ENCODE assay signal across 8 mouse cellular contexts in genomic region chr8:22302896-22303306, GRCm38 (mm10). TPM values are rescaled to one million over a fixed set of nuclear protein-coding genes. Genes with fewer than 3 reads are reported as not detected.
A peak's percentile ranks its signal among the peaks of the same experiment; 100 is the strongest.
DNase-seq lines count a peak whose midpoint lies in the region; ATAC-seq and TF ChIP-seq lines count a peak whose summit lies in the region.

No protein-coding gene starts in this region.

- 15% methylated on average over 7 of the region's 7 CpGs for WGBS in embryonic facial prominence, embryonic 13.5 days
- WGBS in lung, embryonic 14.5 days = 17% methylated on average over 7 of the region's 7 CpGs

- TF ChIP-seq CTCF in lung, embryonic 14.5 days (IDR thresholded peaks at IDR 0.05; ENCODE audit: low read depth) = no peak

- H3K4me2 ChIP-seq in embryonic facial prominence, embryonic 13.5 days = peak overlapping the region; percentile 49
- H3K4me2 ChIP-seq in lung, embryonic 14.5 days = peak overlapping the region; percentile 45; the same call in 1 of the 2 replicates

- no peaks in the 10 kb centered on the region for H3K9me3 ChIP-seq in embryonic facial prominence, embryonic 13.5 days
- H3K9me3 ChIP-seq in lung, embryonic 14.5 days (ENCODE audit: low read depth, low read length) = no peaks in the 10 kb centered on the region

- ATAC-seq in embryonic facial prominence, embryonic 13.5 days (ENCODE audit: insufficient number of reproducible peaks, insufficient read depth, low FRiP score, low TSS enrichment, low read depth) = peak; percentile 59; the same call in 1 of the 2 replicates
- ATAC-seq in lung, embryonic 14.5 days (ENCODE audit: insufficient read depth) = peak; percentile 68

- H3K9ac ChIP-seq in embryonic facial prominence, embryonic 13.5 days = 0 out of 2 replicates have a peak overlapping the region, but pooled peaks have one; percentile 1
- no peak overlapping the region for H3K9ac ChIP-seq in lung, embryonic 14.5 days

- H3K4me3 ChIP-seq in embryonic facial prominence, embryonic 13.5 days = peak overlapping the region; percentile 5; the same call in 1 of the 2 replicates
- no peak overlapping the region for H3K4me3 ChIP-seq in lung, embryonic 14.5 days (ENCODE audit: low read depth, low read length)

- H3K4me1 ChIP-seq in embryonic facial prominence, embryonic 13.5 days = peaks cover 8% of the 10 kb centered on the region; the same call in 1 of the 2 replicates
- no peaks in the 10 kb centered on the region for H3K4me1 ChIP-seq in lung, embryonic 14.5 days (ENCODE audit: insufficient read depth)

- no peaks in the 10 kb centered on the region for H3K27me3 ChIP-seq in embryonic facial prominence, embryonic 13.5 days
- no peaks in the 10 kb centered on the region for H3K27me3 ChIP-seq in lung, embryonic 14.5 days (ENCODE audit: insufficient read depth, low read length)

- H3K36me3 ChIP-seq in embryonic facial prominence, embryonic 13.5 days = no peaks in the 10 kb centered on the region
- H3K36me3 ChIP-seq in lung, embryonic 14.5 days (ENCODE audit: insufficient read depth) = no peaks in the 10 kb centered on the region

- DNase-seq in heart, adult 11 months = peak; percentile 80
- no peak for DNase-seq in heart, adult 9 months (ENCODE audit: low spot score in 2 of 2)
- DNase-seq in kidney, adult 11 months = peak; percentile 51
- DNase-seq in lung, embryonic 14.5 days = peak; percentile 57
- peak; percentile 43 for DNase-seq in retina, postnatal 1 day
- no peak for DNase-seq in cerebellum, postnatal 36 days
- DNase-seq in right cerebral cortex, postnatal 10 days (ENCODE audit: low spot score in 2 of 2) = no peak

- no peak overlapping the region for H3K27ac ChIP-seq in embryonic facial prominence, embryonic 13.5 days
- no peak overlapping the region for H3K27ac ChIP-seq in lung, embryonic 14.5 days (ENCODE audit: low read depth)

RNA-seq across cellular contexts. Expression of gene Tpte, which starts 19.7 kb away (rescaled TPM):
- polyA plus RNA-seq in embryonic facial prominence, embryonic 13.5 days (2015; fragmentation: Nextera tagmentation; extraction: Ambion mirVana) = not detected in 2 replicates
- not detected in 2 replicates for polyA plus RNA-seq in lung, embryonic 14.5 days (2014; fragmentation: Nextera tagmentation; extraction: Ambion mirVana)

Comparison
In these comparisons a context has a peak if more than half of its experiments do, and no peak if none do; other contexts are left out.
1. DNase-seq: peak in heart, adult 11 months (single experiment), kidney, adult 11 months (single experiment), lung, embryonic 14.5 days (single experiment) and retina, postnatal 1 day (single experiment); none in heart, adult 9 months (0 of 2), cerebellum, postnatal 36 days (0 of 2) and right cerebral cortex, postnatal 10 days (0 of 2).